27 mouse cellular contexts compared by ENCODE assay signal in the genomic region with DNA sequence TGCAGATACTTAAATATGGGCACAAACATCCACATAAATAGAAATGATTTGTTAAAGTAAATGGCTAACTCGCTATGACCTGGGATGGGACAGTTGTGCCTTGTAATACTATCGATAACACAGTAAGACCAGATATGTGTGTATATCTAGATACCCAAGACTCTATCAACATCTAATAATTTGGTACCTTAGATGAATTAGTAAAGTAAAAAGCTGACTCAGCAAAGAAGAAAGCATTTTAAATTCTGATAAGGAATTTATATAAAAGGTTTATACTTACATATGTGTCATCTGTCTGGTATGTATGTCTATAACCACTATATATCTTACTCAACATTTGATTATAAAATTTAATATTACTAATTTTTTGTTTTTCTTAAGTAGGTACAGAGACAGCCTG. TPM values are rescaled to one million over a fixed set of nuclear protein-coding genes. Genes with fewer than 3 reads are reported as not detected.
DNase-seq lines count a peak whose midpoint lies in the region; ATAC-seq and TF ChIP-seq lines count a peak whose summit lies in the region.
"Had no signal": no experiment of that assay in that cellular context is flagged by ENCODE, and none has a peak within 500 bp of the region (broad histone marks: within the 10 kb centered on the region; RNA-seq: fewer than 3 reads in every experiment).

No protein-coding gene starts in this region.

- TF ChIP-seq POLR2A in CH12.LX (IDR thresholded peaks at IDR 0.05; ENCODE audit: low read depth, low read length), result no peak
- TF ChIP-seq POLR2A in MEL (IDR thresholded peaks at IDR 0.05; ENCODE audit: control insufficient read depth in 1 of 2, insufficient read depth in 1 of 2, low read depth in 1 of 2, low read length in 2 of 2, poor library complexity in 1 of 2), result no peak

- dilution Hi-C loops in CH12.LX (cut with MboI; ENCODE audit: extremely low pct_ligation_motif_present, extremely low pct_unique_long_range_greater_than_20kb, low sequenced_read_pairs), result no loop called here

- no peak for DNase-seq in CH12.LX (ENCODE audit: extremely low read depth)
- DNase-seq in ES-E14 (ENCODE audit: low read depth, low spot score), result no peak
- DNase-seq in MEL (ENCODE audit: low read depth, low spot score), result no peak
- DNase-seq in kidney, postnatal 4 days, result no peak
- no peak for DNase-seq in lung, postnatal 25 days (ENCODE audit: low spot score)
- DNase-seq in forebrain, embryonic 14.5 days (ENCODE audit: low spot score), result no peak
- DNase-seq: adrenal gland, adult 2 months; adrenal gland, adult 8-10 months; adrenal gland, postnatal 10 days; adrenal gland, postnatal 14 days; adrenal gland, postnatal 25 days; adrenal gland, postnatal 36 days; B cell, adult 2 months; cerebellum, adult 11 months; cerebellum, adult 11-12 months; cerebellum, adult 18-20 months; cerebellum, adult 2 months; cerebellum, adult 8-10 months; cerebellum, adult 9-10 months had no signal

- H3K4me3 ChIP-seq in CH12.LX (replicated peaks in 1 of 3; ENCODE audit: low read depth in 2 of 3, low read length in 2 of 3, poor library complexity in 1 of 3) (no peak overlapping the region), ES-E14 (ENCODE audit: insufficient read depth in 1 of 2, low read depth in 1 of 2, low read length in 2 of 2, poor library complexity in 1 of 2, severe bottlenecking in 1 of 2) (no peak overlapping the region), MEL (ENCODE audit: control insufficient read depth in 1 of 2, insufficient read depth in 1 of 2, low read depth in 2 of 2, low read length in 2 of 2) (no peak overlapping the region)
- H3K4me3 ChIP-seq in forebrain, embryonic 14.5 days (ENCODE audit: low read depth, low read length), result no peak overlapping the region

- no peak for TF ChIP-seq EP300 in CH12.LX (IDR thresholded peaks at IDR 0.05; ENCODE audit: low read length)
- TF ChIP-seq EP300 in MEL (IDR thresholded peaks at IDR 0.05; ENCODE audit: low read depth in 1 of 2, low read length in 2 of 2), result no peak

- no peaks in the 10 kb centered on the region for H3K27me3 ChIP-seq in CH12.LX (replicated peaks)
- H3K27me3 ChIP-seq in MEL (ENCODE audit: control insufficient read depth in 1 of 2, insufficient read depth in 2 of 2, low read length in 2 of 2), result no peaks in the 10 kb centered on the region
- H3K27me3 ChIP-seq in forebrain, embryonic 14.5 days (replicated peaks; ENCODE audit: control insufficient read depth, insufficient read depth, low read length), result no peaks in the 10 kb centered on the region
- H3K27me3 ChIP-seq: Patski had no signal

- H3K79me2 ChIP-seq in CH12.LX (replicated peaks; ENCODE audit: control insufficient read depth, extremely low read depth, insufficient read depth, poor library complexity, severe bottlenecking) (no peaks in the 10 kb centered on the region), MEL (ENCODE audit: control insufficient read depth, insufficient read depth, low read length, poor library complexity) (no peaks in the 10 kb centered on the region)

- no peak for TF ChIP-seq RAD21 in CH12.LX (IDR thresholded peaks at IDR 0.05; ENCODE audit: low read depth, low read length)
- no peak for TF ChIP-seq RAD21 in MEL (IDR thresholded peaks at IDR 0.05; ENCODE audit: low read depth, low read length)

- ATAC-seq in forebrain, embryonic 14.5 days, result no peak
- ATAC-seq: activated CD4-positive, CD25-positive, alpha-beta regulatory T cell, adult 4 months; CD4-positive, CD25-positive, alpha-beta regulatory T cell, adult 4 months; Patski had no signal

- H3K9ac ChIP-seq in CH12.LX (ENCODE audit: insufficient read depth, low read depth), result no peak overlapping the region
- no peak overlapping the region for H3K9ac ChIP-seq in ES-E14 (ENCODE audit: insufficient read depth, low read depth, low read length, poor library complexity, severe bottlenecking)
- no peak overlapping the region for H3K9ac ChIP-seq in MEL (ENCODE audit: control insufficient read depth, low read depth, low read length, poor library complexity, severe bottlenecking)
- no peak overlapping the region for H3K9ac ChIP-seq in forebrain, embryonic 14.5 days (ENCODE audit: low read length)

- no peaks in the 10 kb centered on the region for H3K36me3 ChIP-seq in CH12.LX (replicated peaks in 1 of 2; ENCODE audit: control insufficient read depth in 1 of 2, insufficient read depth in 1 of 2, low read length in 1 of 2)
- no peaks in the 10 kb centered on the region for H3K36me3 ChIP-seq in ES-E14 (ENCODE audit: control insufficient read depth, insufficient read depth, low read length, poor library complexity, severe bottlenecking)
- H3K36me3 ChIP-seq in MEL (ENCODE audit: control insufficient read depth in 1 of 2, insufficient read depth in 2 of 2, low read length in 2 of 2), result no peaks in the 10 kb centered on the region
- no peaks in the 10 kb centered on the region for H3K36me3 ChIP-seq in forebrain, embryonic 14.5 days (ENCODE audit: control insufficient read depth, insufficient read depth, low read length)
- H3K36me3 ChIP-seq: G1E had no signal

- WGBS in forebrain, embryonic 14.5 days, result 91% methylated on average over 2 of the region's 2 CpGs

- no peak overlapping the region for H3K27ac ChIP-seq in CH12.LX (ENCODE audit: insufficient read depth, low read depth)
- H3K27ac ChIP-seq in ES-E14 (ENCODE audit: insufficient read depth, low read depth, low read length, poor library complexity, severe bottlenecking), result no peak overlapping the region
- no peak overlapping the region for H3K27ac ChIP-seq in MEL (ENCODE audit: control insufficient read depth, low read depth, low read length)
- H3K27ac ChIP-seq in forebrain, embryonic 14.5 days (ENCODE audit: low read depth, low read length), result no peak overlapping the region

- H3K4me1 ChIP-seq in CH12.LX (ENCODE audit: control insufficient read depth in 1 of 2, insufficient read depth in 2 of 2) (no peaks in the 10 kb centered on the region), ES-E14 (ENCODE audit: control insufficient read depth in 2 of 2, insufficient read depth in 2 of 2, low read length in 2 of 2, poor library complexity in 1 of 2) (no peaks in the 10 kb centered on the region), MEL (ENCODE audit: control insufficient read depth in 1 of 2, insufficient read depth in 2 of 2, low read length in 2 of 2) (no peaks in the 10 kb centered on the region)
- H3K4me1 ChIP-seq in forebrain, embryonic 14.5 days (ENCODE audit: control insufficient read depth, insufficient read depth, low read length), result no peaks in the 10 kb centered on the region

- TF ChIP-seq CTCF in CH12.LX (conservative IDR thresholded peaks at IDR 0.05 in 1 of 2, IDR thresholded peaks at IDR 0.05 in 1 of 2; ENCODE audit: low read depth in 2 of 2, low read length in 2 of 2) (no peak), MEL (IDR thresholded peaks at IDR 0.05 in 2 of 3, conservative IDR thresholded peaks at IDR 0.05 in 1 of 3; ENCODE audit: control insufficient read depth in 1 of 3, insufficient read depth in 1 of 3, low read depth in 2 of 3, low read length in 3 of 3, poor library complexity in 1 of 3, severe bottlenecking in 1 of 3) (no peak)

- in situ Hi-C loops in CH12.LX (cut with MboI; ENCODE audit: low pct_ligation_motif_present, low pct_unique_long_range_greater_than_20kb, low sequenced_read_pairs), result no loop called here
- in situ Hi-C loops in ES-E14 (cut with MboI; ENCODE audit: low sequenced_read_pairs in 2 of 2, unreplicated experiment in 2 of 2), result no loop called here

- H3K4me2 ChIP-seq in CH12.LX (ENCODE audit: insufficient read depth, low read depth, poor library complexity, severe bottlenecking), result no peak overlapping the region
- H3K4me2 ChIP-seq in forebrain, embryonic 14.5 days (ENCODE audit: low read length), result no peak overlapping the region

- H3K9me3 ChIP-seq in CH12.LX (replicated peaks; ENCODE audit: low read length), result peaks cover 21% of the 10 kb centered on the region
- H3K9me3 ChIP-seq in ES-E14 (ENCODE audit: control insufficient read depth, insufficient read depth, low read depth, low read length), result no peaks in the 10 kb centered on the region
- no peaks in the 10 kb centered on the region for H3K9me3 ChIP-seq in MEL (replicated peaks; ENCODE audit: insufficient read depth, low read length)
- no peaks in the 10 kb centered on the region for H3K9me3 ChIP-seq in forebrain, embryonic 14.5 days (replicated peaks; ENCODE audit: control insufficient read depth, low read length)

TF ChIP-seq in CH12.LX, 34 proteins besides CTCF, POLR2A, EP300 and RAD21 (continues in another document):
- TF ChIP-seq JUND (conservative IDR thresholded peaks at IDR 0.05; ENCODE audit: low read depth, low read length), result no peak
- peak; percentile 80 for TF ChIP-seq MAFK (IDR thresholded peaks at IDR 0.05; ENCODE audit: insufficient replicate concordance, low read length)

TF ChIP-seq in ES-E14, 5 proteins besides CTCF, POLR2A, EP300 and RAD21 (continues in another document):
- no peak for TF ChIP-seq ZC3H11A (IDR thresholded peaks at IDR 0.05; ENCODE audit: borderline replicate concordance, low read depth, low read length)

TF ChIP-seq in MEL, 35 proteins besides CTCF, POLR2A, EP300 and RAD21 (continues in another document):
- TF ChIP-seq E2F4 (IDR thresholded peaks at IDR 0.05; ENCODE audit: borderline replicate concordance, low read depth, low read length) (no peak), TBP (IDR thresholded peaks at IDR 0.05; ENCODE audit: low read depth, low read length) (no peak)

RNA-seq across cellular contexts. Expression of gene Reg3g, which starts 15.9 kb away (rescaled TPM):
- total RNA-seq in CH12.LX (2012; rRNA removed), result not detected in 2 replicates
- total RNA-seq in CH12.LX (2014; rRNA removed), result not detected in 2 replicates
- not detected in 2 replicates for polyA plus RNA-seq in CH12.LX (2012; ENCODE audit: insufficient read length, low read depth)
- not detected in 2 replicates for total RNA-seq in ES-E14 (2012; rRNA removed)
- total RNA-seq in MEL (2012; rRNA removed), result not detected in 2 replicates
- polyA plus RNA-seq in MEL (2012; ENCODE audit: insufficient read depth in 1 of 2, insufficient read length in 2 of 2, low read depth in 1 of 2, low replicate concordance in 2 of 2, missing spikeins in 1 of 2), result not detected
- polyA plus RNA-seq in forebrain, embryonic 14.5 days (2014; fragmentation: Nextera tagmentation; extraction: Ambion mirVana), result not detected in 2 replicates
- total RNA-seq: adrenal gland, adult 18-20 months; adrenal gland, adult 2 months; adrenal gland, adult 8-10 months; adrenal gland, postnatal 10 days; adrenal gland, postnatal 14 days; adrenal gland, postnatal 25 days; adrenal gland, postnatal 36 days; adrenal gland, postnatal 4 days; G1E had no signal
- polyA plus RNA-seq: activated CD4-positive, CD25-positive, alpha-beta regulatory T cell, adult 4 months; adrenal gland, adult 2 months; brain, embryonic 14.5 days; C2C12; CD4-positive, CD25-positive, alpha-beta regulatory T cell, adult 4 months; G1E; Patski had no signal

RNA-seq across cellular contexts. Expression of gene Reg1, which starts 30.3 kb away (rescaled TPM):
- total RNA-seq in CH12.LX (2012; rRNA removed), result not detected in 2 replicates
- not detected in 2 replicates for total RNA-seq in CH12.LX (2014; rRNA removed)
- not detected in 2 replicates for polyA plus RNA-seq in CH12.LX (2012; ENCODE audit: insufficient read length, low read depth)
- total RNA-seq in ES-E14 (2012; rRNA removed), result not detected in 2 replicates
- not detected in 2 replicates for total RNA-seq in MEL (2012; rRNA removed)
- not detected for polyA plus RNA-seq in MEL (2012; ENCODE audit: insufficient read depth in 1 of 2, insufficient read length in 2 of 2, low read depth in 1 of 2, low replicate concordance in 2 of 2, missing spikeins in 1 of 2)
- polyA plus RNA-seq in forebrain, embryonic 14.5 days (2014; fragmentation: Nextera tagmentation; extraction: Ambion mirVana), result not detected in 2 replicates
- total RNA-seq: adrenal gland, adult 18-20 months; adrenal gland, adult 2 months; adrenal gland, adult 8-10 months; adrenal gland, postnatal 10 days; adrenal gland, postnatal 14 days; adrenal gland, postnatal 25 days; adrenal gland, postnatal 36 days; G1E had no signal
- polyA plus RNA-seq: brain, embryonic 14.5 days; C2C12; CD4-positive, CD25-positive, alpha-beta regulatory T cell, adult 4 months; cerebellum, adult 2 months; G1E; Patski had no signal

RNA-seq across cellular contexts. Expression of gene Reg2, which starts 57.4 kb away (rescaled TPM):
- not detected in 2 replicates for total RNA-seq in CH12.LX (2012; rRNA removed)
- not detected in 2 replicates for total RNA-seq in CH12.LX (2014; rRNA removed)
- not detected in 2 replicates for polyA plus RNA-seq in CH12.LX (2012; ENCODE audit: insufficient read length, low read depth)
- 0.48 and 0.67 TPM in 2 replicates for total RNA-seq in ES-E14 (2012; rRNA removed)
- total RNA-seq in MEL (2012; rRNA removed), result not detected in 2 replicates
- polyA plus RNA-seq in MEL (2012; ENCODE audit: insufficient read depth in 1 of 2, insufficient read length in 2 of 2, low read depth in 1 of 2, low replicate concordance in 2 of 2, missing spikeins in 1 of 2), result not detected
- polyA plus RNA-seq in forebrain, embryonic 14.5 days (2014; fragmentation: Nextera tagmentation; extraction: Ambion mirVana), result not detected in 2 replicates
- total RNA-seq: adrenal gland, adult 18-20 months; adrenal gland, adult 2 months; adrenal gland, adult 8-10 months; adrenal gland, postnatal 10 days; adrenal gland, postnatal 14 days; adrenal gland, postnatal 25 days; adrenal gland, postnatal 36 days; G1E had no signal
- polyA plus RNA-seq: activated CD4-positive, CD25-positive, alpha-beta regulatory T cell, adult 4 months; adrenal gland, adult 2 months; brain, embryonic 14.5 days; C2C12; CD4-positive, CD25-positive, alpha-beta regulatory T cell, adult 4 months; cerebellum, adult 2 months; G1E; Patski had no signal

Comparison
In these comparisons a context has a peak if more than half of its experiments do, and no peak if none do; other contexts are left out.
1. Of the 35 proteins assayed by ChIP-seq in both MEL and CH12.LX: peak only in MEL: none; only in CH12.LX: none; in both: MAFK; in neither: 34.